Mouse (Mus musculus) lung, embryonic 15.5 days (tissue): ENCODE data around the gene Rab5a. TPM values are rescaled to one million over a fixed set of nuclear protein-coding genes. Genes with fewer than 3 reads are reported as not detected.
A peak's percentile ranks its signal among the peaks of the same experiment; 100 is the strongest.

Source experiments
- ATAC-seq: fragments of 200-750 bp; cut with Nextera tagmentation; 2 replicates; pipeline ENCODE4 v1.8.0; 2017; ENCODE audit warnings: moderate number of reproducible peaks, borderline replicate concordance; ENCODE audit not compliant: low FRiP score, low TSS enrichment; ENCODE audit errors: extremely low read depth
- H3K27ac ChIP-seq: fragments of 300-500 bp; sonication (generic); 2 replicates; pipeline ENCODE4 v1.5.1; 2015; ENCODE audit warnings: moderate library complexity, mild to moderate bottlenecking, inconsistent platforms
- H3K27me3 ChIP-seq: fragments of 300-500 bp; sonication (generic); 2 replicates; pipeline ENCODE4 v1.6.1; 2015; ENCODE audit warnings: inconsistent platforms
- H3K36me3 ChIP-seq: fragments of 300-500 bp; sonication (generic); 2 replicates; pipeline ENCODE4 v1.6.1; 2015; ENCODE audit warnings: inconsistent platforms
- H3K4me1 ChIP-seq: fragments of 300-500 bp; sonication (generic); 2 replicates; pipeline ENCODE4 v1.6.1; 2015; ENCODE audit warnings: inconsistent platforms
- H3K4me2 ChIP-seq: fragments of 300-500 bp; sonication (generic); 2 replicates; pipeline ENCODE4 v1.6.1; 2015; ENCODE audit warnings: inconsistent platforms, mild to moderate bottlenecking, moderate library complexity
- H3K4me3 ChIP-seq: fragments of 300-500 bp; sonication (generic); 2 replicates; pipeline ENCODE4 v1.5.1; 2015; ENCODE audit warnings: mild to moderate bottlenecking, inconsistent platforms
- H3K9ac ChIP-seq: fragments of 300-500 bp; sonication (generic); 2 replicates; pipeline ENCODE4 v1.6.1; 2015; ENCODE audit warnings: inconsistent platforms
- H3K9me3 ChIP-seq: fragments of 300-500 bp; sonication (generic); 2 replicates; pipeline ENCODE4 v1.6.1; 2016; ENCODE audit warnings: inconsistent platforms
- WGBS: fragments of 180-500 bp; shearing (Covaris S2); methylation state at CpG from one replicate; pipeline ENCODE4 v1.1.7; 2015; 5-methylcytosine and 5-hydroxymethylcytosine counted together
- polyA plus RNA-seq: library from polyadenylated mRNA; unstranded; fragments of >200 nt; fragmentation: Nextera tagmentation; extraction: Ambion mirVana; gene quantifications from 2 replicates; pipeline ENCODE4 v1.2.1, GENCODE M21; 2015

Rab5a gene
- 76.3 and 83.7 TPM in 2 replicates for polyA plus RNA-seq

DNA sequence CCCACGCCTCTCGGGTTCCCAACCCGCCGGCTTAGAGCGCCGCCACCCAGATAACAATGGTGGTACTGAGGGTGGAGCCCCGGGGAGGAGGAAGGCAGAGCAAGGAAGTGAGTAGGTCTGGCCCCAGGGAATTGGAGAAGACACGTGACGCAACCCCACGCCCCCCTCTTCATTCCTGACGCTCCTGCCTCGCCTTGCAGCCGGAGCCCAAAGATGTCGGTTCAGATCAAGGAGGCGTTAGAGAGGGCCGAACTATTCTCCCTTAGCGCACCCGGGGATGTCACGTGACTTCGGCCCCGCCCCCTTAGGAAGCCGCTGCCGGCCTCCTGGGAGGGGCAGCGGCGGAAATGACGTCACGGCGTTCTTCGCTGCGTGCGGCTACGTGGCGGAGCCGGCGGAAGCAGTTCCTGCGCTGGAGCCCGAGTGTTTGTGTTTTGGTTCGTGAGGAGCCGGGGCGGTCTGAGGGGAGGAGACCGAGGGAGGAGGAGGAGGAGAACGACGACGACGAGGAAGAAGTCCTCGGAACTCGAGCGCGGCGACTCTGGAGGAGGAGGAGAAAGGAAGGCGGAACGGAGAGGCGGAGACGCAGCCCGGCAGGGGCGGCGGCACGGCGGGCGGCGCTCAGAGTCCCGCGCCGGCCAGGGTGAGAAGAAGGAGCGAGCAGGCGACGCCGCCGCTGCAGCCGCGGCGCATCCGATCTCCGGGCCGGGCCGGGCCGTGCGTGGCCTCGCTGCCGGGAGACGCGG is at the start of gene Rab5a:
Gene Rab5a (plus strand): TSS at position 377 of the 746 bp plus-strand sequence.
- peak within 1 kb of the TSS; percentile 64 for H3K4me2 ChIP-seq
- no peaks in the 10 kb centered on the region for H3K9me3 ChIP-seq
- H3K27me3 ChIP-seq = no peaks in the 10 kb centered on the region
- peaks cover under 1% of the 10 kb centered on the region; the same call in 1 of the 2 replicates for H3K36me3 ChIP-seq
- H3K9ac ChIP-seq = peak within 1 kb of the TSS; percentile 85
- WGBS = under 1% methylated on average over 68 of the region's 82 CpGs
- H3K27ac ChIP-seq = peak within 1 kb of the TSS; percentile 97
- peak within 1 kb of the TSS; percentile 72 for H3K4me3 ChIP-seq
- ATAC-seq = peak; percentile 98
- H3K4me1 ChIP-seq = peaks cover 19% of the 10 kb centered on the region

GRCm38 (mm10) chr17:53456152-53456551 is 22.9 kb upstream of the Rab5a start:
- Histone ChIP-seq H3K9ac (no peak overlapping the region), H3K4me3 (no peak overlapping the region), H3K9me3 (no peaks in the 10 kb centered on the region), H3K4me2 (no peak overlapping the region), H3K4me1 (no peaks in the 10 kb centered on the region), H3K27me3 (no peaks in the 10 kb centered on the region), H3K36me3 (no peaks in the 10 kb centered on the region), H3K27ac (no peak overlapping the region)
- ATAC-seq = no peak
- 76% methylated on average over 2 of the region's 2 CpGs for WGBS

DNA sequence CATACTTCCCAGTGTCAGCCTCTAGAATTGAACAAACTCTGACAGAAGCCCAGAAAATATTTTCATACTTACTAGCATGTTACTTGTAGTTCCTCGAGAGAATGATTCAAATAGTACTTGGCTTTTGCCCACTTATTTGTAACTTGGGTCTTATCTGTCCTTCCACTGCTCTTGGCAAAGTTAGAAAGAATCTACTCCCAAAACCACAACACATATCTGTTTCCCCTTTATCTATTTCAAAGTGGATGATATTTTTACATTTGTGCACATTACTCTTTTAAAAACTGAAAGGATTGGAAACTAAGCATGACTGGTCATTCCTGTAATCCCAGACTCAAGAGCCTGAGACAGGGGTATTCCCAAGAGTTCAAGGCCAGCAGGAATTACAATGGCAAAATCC is 22.3 kb upstream of the Rab5a start:
- no peaks in the 10 kb centered on the region for H3K9me3 ChIP-seq
- no peak overlapping the region for H3K27ac ChIP-seq
- WGBS = 53% methylated on average over 1 of the region's 1 CpGs
- ATAC-seq = no peak
- no peak overlapping the region for H3K9ac ChIP-seq
- no peaks in the 10 kb centered on the region for H3K36me3 ChIP-seq
- H3K4me2 ChIP-seq = no peak overlapping the region
- no peaks in the 10 kb centered on the region for H3K27me3 ChIP-seq
- no peaks in the 10 kb centered on the region for H3K4me1 ChIP-seq
- no peak overlapping the region for H3K4me3 ChIP-seq

DNA sequence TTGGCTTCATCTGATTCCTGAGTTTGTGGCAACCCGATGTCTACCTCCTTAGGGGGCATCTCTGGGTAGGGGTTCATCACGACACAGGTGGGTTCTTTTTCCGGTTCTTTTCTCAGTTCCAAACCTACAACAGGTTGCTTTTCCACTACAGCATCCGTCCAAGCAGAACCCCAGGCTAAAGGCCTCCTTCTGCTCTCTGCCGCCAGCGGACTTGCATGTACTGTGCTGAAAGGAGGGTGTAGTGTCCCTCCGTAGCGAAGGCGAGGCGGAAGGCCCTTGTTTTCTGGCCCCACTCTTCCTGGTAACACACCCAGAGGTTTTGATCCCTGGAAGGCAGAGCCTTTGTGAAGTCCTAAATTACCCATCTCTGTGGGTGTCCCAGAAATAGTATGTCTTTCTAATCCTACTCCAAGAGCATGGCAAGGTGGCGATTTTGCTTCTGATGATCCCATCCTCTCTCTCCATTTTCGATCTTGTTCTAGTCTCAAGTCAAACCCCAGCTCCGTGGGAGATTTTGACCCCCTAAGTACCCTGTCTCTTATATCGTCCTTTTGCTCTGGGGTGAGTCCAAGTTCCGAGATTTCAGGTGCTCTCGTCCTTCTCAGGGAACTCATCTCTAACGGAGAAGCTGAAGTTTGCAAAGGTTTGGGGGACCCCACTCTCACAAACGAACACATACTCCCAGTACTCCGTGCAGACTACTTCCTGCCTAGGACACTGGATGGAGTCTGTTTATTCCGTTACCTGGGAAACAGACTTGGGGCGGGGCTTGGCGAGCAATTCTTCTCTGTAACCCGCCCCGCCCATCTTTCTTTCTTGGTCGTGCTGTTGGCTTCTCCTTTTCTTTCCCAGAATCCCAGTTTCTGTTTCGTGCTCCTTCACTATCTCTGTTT is 16.2 kb upstream of the Rab5a start, which contains the start of gene Efhb:
Gene Efhb (minus strand): TSS at position 719 of the 893 bp plus-strand sequence.
- H3K4me1 ChIP-seq = peaks cover 8% of the 10 kb centered on the region; the same call in 1 of the 2 replicates
- H3K27me3 ChIP-seq = no peaks in the 10 kb centered on the region
- H3K4me2 ChIP-seq = peak within 1 kb of the TSS; percentile 70
- H3K4me3 ChIP-seq = peak within 1 kb of the TSS; percentile 46
- H3K27ac ChIP-seq = no peak within 1 kb of the TSS
- H3K36me3 ChIP-seq = no peaks in the 10 kb centered on the region
- ATAC-seq = peak; percentile 95; the same call in 1 of the 2 replicates
- peak within 1 kb of the TSS; percentile 31 for H3K9ac ChIP-seq
- no peaks in the 10 kb centered on the region for H3K9me3 ChIP-seq
- 23% methylated on average over 26 of the region's 26 CpGs for WGBS

DNA sequence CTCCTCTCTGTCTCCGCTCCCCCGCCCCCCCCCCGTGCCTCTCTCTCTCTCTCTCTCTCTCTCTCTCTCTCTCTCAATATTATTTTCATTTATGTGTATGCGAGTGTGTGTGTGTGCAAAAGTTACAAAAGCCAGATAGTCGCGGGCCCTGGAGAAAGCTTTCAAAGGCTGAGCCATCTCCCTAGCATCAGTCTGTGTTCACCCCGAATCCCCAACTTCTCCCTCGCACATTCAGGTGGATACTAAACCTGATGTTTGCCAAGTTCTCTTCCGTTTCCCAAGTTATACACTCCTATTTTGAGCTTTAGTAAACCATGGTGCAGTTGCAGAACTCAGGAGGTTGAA is 15.6 kb upstream of the Rab5a start:
- Histone ChIP-seq H3K9me3 (no peaks in the 10 kb centered on the region), H3K4me1 (peaks cover 8% of the 10 kb centered on the region; the same call in 1 of the 2 replicates), H3K9ac (peak overlapping the region; percentile 31), H3K36me3 (no peaks in the 10 kb centered on the region), H3K4me2 (peak overlapping the region; percentile 70), H3K4me3 (peak overlapping the region; percentile 46), H3K27ac (no peak overlapping the region), H3K27me3 (no peaks in the 10 kb centered on the region)
- no peak for ATAC-seq
- WGBS = 19% methylated on average over 6 of the region's 9 CpGs

GRCm38 (mm10) chr17:53465569-53465968 is 13.5 kb upstream of the Rab5a start:
- Histone ChIP-seq H3K9ac (no peak overlapping the region), H3K27ac (no peak overlapping the region), H3K36me3 (no peaks in the 10 kb centered on the region), H3K9me3 (no peaks in the 10 kb centered on the region), H3K4me3 (no peak overlapping the region), H3K4me1 (peaks cover 8% of the 10 kb centered on the region; the same call in 1 of the 2 replicates), H3K4me2 (no peak overlapping the region), H3K27me3 (no peaks in the 10 kb centered on the region)
- 50% methylated on average over 4 of the region's 4 CpGs for whole genome bisulfite sequencing
- ATAC-seq = no peak

GRCm38 (mm10) chr17:53468697-53469096 is 10.3 kb upstream of the Rab5a start:
- Histone ChIP-seq H3K36me3 (no peaks in the 10 kb centered on the region), H3K9me3 (no peaks in the 10 kb centered on the region)
- no peak for ATAC-seq

GRCm38 (mm10) chr17:53478066-53478857 is 772 bp upstream of the Rab5a start:
- Histone ChIP-seq H3K4me2 (peak overlapping the region; percentile 64), H3K27me3 (no peaks in the 10 kb centered on the region), H3K9ac (peak overlapping the region; percentile 76), H3K4me3 (peak overlapping the region; percentile 72), H3K27ac (peak overlapping the region; percentile 97), H3K36me3 (no peaks in the 10 kb centered on the region), H3K4me1 (peaks cover 19% of the 10 kb centered on the region), H3K9me3 (no peaks in the 10 kb centered on the region)
- 5% methylated on average over 15 of the region's 15 CpGs for WGBS
- no peak for ATAC-seq

More at GRCm38 (mm10) chr17:53468697-53469096, 10.3 kb upstream of the Rab5a start:
- no peak overlapping the region for H3K4me3 ChIP-seq
- H3K4me2 ChIP-seq = no peak overlapping the region
- H3K27ac ChIP-seq = no peak overlapping the region
- H3K27me3 ChIP-seq = no peaks in the 10 kb centered on the region
- H3K9ac ChIP-seq = no peak overlapping the region
- H3K4me1 ChIP-seq = 0 out of 2 replicates have a peak, but pooled peaks cover 3% of the 10 kb centered on the region

- no peaks in the 10 kb centered on the region for H3K9me3 ChIP-seq
- H3K4me1 ChIP-seq = peaks cover 19% of the 10 kb centered on the region
- peak overlapping the region; percentile 61 for H3K4me2 ChIP-seq
- peaks cover 6% of the 10 kb centered on the region for H3K36me3 ChIP-seq
- H3K9ac ChIP-seq = peak overlapping the region; percentile 85
- ATAC-seq = peak; percentile 0
- H3K4me3 ChIP-seq = peak overlapping the region; percentile 72
- no peaks in the 10 kb centered on the region for H3K27me3 ChIP-seq
- H3K27ac ChIP-seq = peak overlapping the region; percentile 97
- under 1% methylated on average over 33 of the region's 33 CpGs for WGBS
Observed at GRCm38 (mm10) chr17:53479604-53480041, 589 bp downstream of the Rab5a start.

- Histone ChIP-seq H3K4me1 (peaks cover 19% of the 10 kb centered on the region), H3K4me3 (peak overlapping the region; percentile 72), H3K36me3 (peaks cover 10% of the 10 kb centered on the region), H3K9ac (peak overlapping the region; percentile 85), H3K9me3 (no peaks in the 10 kb centered on the region), H3K27ac (no peak overlapping the region), H3K4me2 (peak overlapping the region; percentile 61), H3K27me3 (no peaks in the 10 kb centered on the region)
- ATAC-seq = no peak
- 41% methylated on average over 7 of the region's 7 CpGs for WGBS
Observed at GRCm38 (mm10) chr17:53480433-53480832, 1.4 kb downstream of the Rab5a start.

- no peaks in the 10 kb centered on the region for H3K9me3 ChIP-seq
- no peak overlapping the region for H3K4me3 ChIP-seq
- H3K9ac ChIP-seq = no peak overlapping the region
- ATAC-seq = no peak
- no peaks in the 10 kb centered on the region for H3K4me1 ChIP-seq
- H3K36me3 ChIP-seq = peaks cover 47% of the 10 kb centered on the region
- no peaks in the 10 kb centered on the region for H3K27me3 ChIP-seq
- no peak overlapping the region for H3K27ac ChIP-seq
- WGBS = 91% methylated on average over 4 of the region's 4 CpGs
- no peak overlapping the region for H3K4me2 ChIP-seq
Observed at GRCm38 (mm10) chr17:53488291-53489006, 9.4 kb downstream of the Rab5a start.
